Mouse (Mus musculus): ENCODE data around the gene Krt88. TPM values are rescaled to one million over a fixed set of nuclear protein-coding genes. Genes with fewer than 3 reads are reported as not detected.

Gene Krt88
- polyA plus RNA-seq, 1 experiment from 2014 or later, result not detected

DNA sequence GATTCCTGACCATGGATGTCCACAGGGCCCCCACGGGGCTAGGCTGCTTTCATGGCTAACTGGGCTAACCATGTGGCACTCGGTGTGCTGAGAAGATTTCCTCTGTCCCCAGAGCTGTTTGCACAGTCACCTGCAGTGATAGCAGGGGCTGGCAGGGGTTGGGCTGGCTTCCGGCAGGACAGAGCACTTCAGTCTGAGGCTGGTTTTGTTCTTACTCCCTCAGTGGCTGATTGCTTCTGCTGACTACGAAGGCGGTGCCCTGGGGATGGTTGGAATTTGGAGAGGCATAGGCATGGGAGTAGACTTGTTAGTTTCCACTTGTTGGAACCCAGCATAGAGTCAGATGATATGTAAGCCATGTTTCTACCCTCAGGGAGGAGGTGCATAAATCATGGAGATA, 22.6 kb upstream of the Krt88 start:
- H3K4me1 ChIP-seq (ENCODE audit: control insufficient read depth, insufficient read depth, low read length), result no peaks in the 10 kb centered on the region
- no peak overlapping the region for H3K4me2 ChIP-seq (ENCODE audit: low read depth, severe bottlenecking)
- no peak for ATAC-seq (ENCODE audit: insufficient number of reproducible peaks, low FRiP score, low TSS enrichment, low read depth)
- no peaks in the 10 kb centered on the region for H3K9me3 ChIP-seq (ENCODE audit: control insufficient read depth, low read length)
- no peak for DNase-seq (ENCODE audit: low spot score)
- H3K27me3 ChIP-seq (ENCODE audit: control insufficient read depth, insufficient read depth, low read length), result no peaks in the 10 kb centered on the region
- H3K9ac ChIP-seq (ENCODE audit: low read length), result no peak overlapping the region; the same call in 1 of the 2 replicates
- H3K4me3 ChIP-seq (ENCODE audit: low read depth, low read length), result no peak overlapping the region
- WGBS, result 34% methylated on average over 5 of the region's 5 CpGs
- no peak overlapping the region for H3K27ac ChIP-seq (replicated peaks; ENCODE audit: low read depth, low read length)
- H3K36me3 ChIP-seq (ENCODE audit: control insufficient read depth, insufficient read depth, low read length), result no peaks in the 10 kb centered on the region

DNA sequence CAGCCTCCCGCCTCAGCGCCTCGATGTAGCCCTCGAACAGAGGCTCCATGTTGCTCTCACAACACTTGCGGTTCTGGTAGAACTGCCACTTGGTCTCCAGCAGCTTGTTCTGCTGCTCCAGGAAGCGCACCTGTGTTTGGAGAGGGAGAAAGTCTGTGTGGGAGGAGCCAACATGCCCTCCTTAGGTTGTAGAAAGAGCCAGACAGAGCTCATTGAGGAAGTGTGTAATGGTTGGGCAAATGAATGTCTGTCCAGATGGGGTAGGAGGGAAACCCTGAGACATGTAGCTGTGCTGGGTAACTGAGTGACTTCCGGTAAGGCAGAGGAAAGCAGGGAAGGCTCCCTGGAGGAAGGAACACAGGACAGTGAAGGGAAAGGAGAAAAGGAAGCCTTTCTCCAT, 10.9 kb upstream of the Krt88 start:
- H3K27me3 ChIP-seq (ENCODE audit: control insufficient read depth, insufficient read depth, low read length), result peaks cover 35% of the 10 kb centered on the region
- H3K36me3 ChIP-seq (ENCODE audit: control insufficient read depth, insufficient read depth, low read length), result no peaks in the 10 kb centered on the region
- no peak overlapping the region for H3K27ac ChIP-seq (replicated peaks; ENCODE audit: low read depth, low read length)
- H3K4me1 ChIP-seq (ENCODE audit: control insufficient read depth, insufficient read depth, low read length), result 0 out of 2 replicates have a peak, but pooled peaks cover 3% of the 10 kb centered on the region
- DNase-seq (ENCODE audit: low spot score) (no peak), ATAC-seq (ENCODE audit: insufficient number of reproducible peaks, low FRiP score, low TSS enrichment, low read depth) (no peak)
- H3K4me3 ChIP-seq (ENCODE audit: low read depth, low read length), result no peak overlapping the region
- WGBS, result 94% methylated on average over 4 of the region's 7 CpGs
- H3K9me3 ChIP-seq (ENCODE audit: control insufficient read depth, low read length), result no peaks in the 10 kb centered on the region
- no peak overlapping the region for H3K9ac ChIP-seq (ENCODE audit: low read length)
- no peak overlapping the region for H3K4me2 ChIP-seq (ENCODE audit: low read depth, severe bottlenecking)

DNA sequence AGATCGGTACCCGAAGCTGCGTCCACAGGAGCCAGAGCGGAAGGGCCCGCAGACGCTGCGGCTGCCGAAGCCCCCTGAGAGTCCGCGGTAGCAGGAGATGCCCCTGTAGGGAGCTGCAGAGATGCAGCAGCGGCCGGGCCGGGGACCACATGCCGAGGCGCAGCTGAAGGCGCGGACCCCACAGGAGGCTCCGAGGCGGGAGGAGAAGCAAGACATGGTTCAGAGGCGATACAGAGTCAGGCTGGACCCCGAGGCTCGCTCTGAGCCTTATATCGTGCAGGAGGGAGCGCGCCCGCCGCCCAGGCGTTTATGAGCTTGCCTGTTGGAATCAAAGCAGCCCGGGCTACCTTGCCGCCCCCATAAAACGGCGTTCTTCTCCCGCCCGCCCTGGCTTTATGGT, 9.0 kb upstream of the Krt88 start, which contains the start of gene Krt87:
Gene Krt87, minus strand, starts transcription at position 250 of the 400 bp plus-strand sequence.
- peaks cover 32% of the 10 kb centered on the region for H3K27me3 ChIP-seq (ENCODE audit: control insufficient read depth, insufficient read depth, low read length)
- peak within 1 kb of the TSS; percentile 21; the same call in 1 of the 2 replicates for H3K4me3 ChIP-seq (ENCODE audit: low read depth, low read length)
- no peak within 1 kb of the TSS for H3K27ac ChIP-seq (replicated peaks; ENCODE audit: low read depth, low read length)
- H3K9me3 ChIP-seq (ENCODE audit: control insufficient read depth, low read length), result no peaks in the 10 kb centered on the region
- ATAC-seq (ENCODE audit: insufficient number of reproducible peaks, low FRiP score, low TSS enrichment, low read depth) (no peak), DNase-seq (ENCODE audit: low spot score) (peak; percentile 61)
- under 1% methylated on average over 34 of the region's 34 CpGs for WGBS
- H3K4me2 ChIP-seq (ENCODE audit: low read depth, severe bottlenecking), result peak within 1 kb of the TSS; percentile 39
- no peak within 1 kb of the TSS for H3K9ac ChIP-seq (ENCODE audit: low read length)
- H3K4me1 ChIP-seq (ENCODE audit: control insufficient read depth, insufficient read depth, low read length), result 0 out of 2 replicates have a peak, but pooled peaks cover 3% of the 10 kb centered on the region
- H3K36me3 ChIP-seq (ENCODE audit: control insufficient read depth, insufficient read depth, low read length), result no peaks in the 10 kb centered on the region

DNA sequence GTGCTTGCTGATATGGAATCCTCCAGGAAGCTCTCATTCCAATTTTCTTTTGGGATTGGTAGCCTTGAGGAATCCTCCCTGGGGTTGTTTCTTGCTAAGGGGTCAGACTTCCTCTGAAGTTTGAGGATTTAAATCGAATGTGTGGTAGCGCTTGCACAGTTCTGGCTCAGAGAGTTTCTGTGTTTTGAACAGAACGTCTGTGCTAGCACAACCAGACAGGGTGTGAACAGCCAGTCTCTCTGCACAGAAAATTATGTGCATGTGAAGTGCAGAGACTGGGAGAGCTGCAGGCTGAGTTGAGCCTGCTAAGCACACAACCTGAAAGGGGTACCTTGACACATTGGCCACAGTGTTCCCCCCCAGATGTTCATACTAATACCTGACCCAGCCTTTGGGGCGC, 6.7 kb upstream of the Krt88 start:
- Histone ChIP-seq H3K36me3 (ENCODE audit: control insufficient read depth, insufficient read depth, low read length) (no peaks in the 10 kb centered on the region), H3K4me3 (ENCODE audit: low read depth, low read length) (no peak overlapping the region), H3K9ac (ENCODE audit: low read length) (no peak overlapping the region), H3K4me2 (ENCODE audit: low read depth, severe bottlenecking) (no peak overlapping the region), H3K9me3 (ENCODE audit: control insufficient read depth, low read length) (no peaks in the 10 kb centered on the region), H3K27me3 (ENCODE audit: control insufficient read depth, insufficient read depth, low read length) (peaks cover 32% of the 10 kb centered on the region), H3K4me1 (ENCODE audit: control insufficient read depth, insufficient read depth, low read length) (0 out of 2 replicates have a peak, but pooled peaks cover 3% of the 10 kb centered on the region), H3K27ac (replicated peaks; ENCODE audit: low read depth, low read length) (no peak overlapping the region)
- 83% methylated on average over 4 of the region's 4 CpGs for WGBS
- DNase-seq (ENCODE audit: low spot score) (no peak), ATAC-seq (ENCODE audit: insufficient number of reproducible peaks, low FRiP score, low TSS enrichment, low read depth) (no peak)

DNA sequence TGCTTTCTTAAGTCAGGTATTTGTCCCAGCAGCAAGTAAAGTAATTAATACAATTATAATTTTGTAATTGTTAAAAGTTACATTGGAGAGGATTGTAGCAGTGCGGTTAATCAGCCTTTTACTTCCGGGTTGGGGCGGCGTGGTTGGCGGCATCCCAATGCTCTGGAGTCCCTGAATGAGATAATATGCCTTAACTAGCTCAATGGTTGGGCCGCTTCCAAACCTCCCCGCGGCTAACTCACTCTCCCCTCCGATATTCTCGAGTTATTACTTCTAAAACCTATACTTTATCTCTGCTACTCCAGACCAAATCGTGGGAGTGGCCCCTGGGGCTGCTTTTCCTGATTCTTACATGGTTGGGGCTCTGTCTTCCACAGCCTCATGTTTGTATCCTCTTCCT, 972 bp upstream of the Krt88 start:
- H3K4me3 ChIP-seq (ENCODE audit: low read depth, low read length), result no peak overlapping the region
- 82% methylated on average over 11 of the region's 11 CpGs for WGBS
- no peak overlapping the region for H3K9ac ChIP-seq (ENCODE audit: low read length)
- no peaks in the 10 kb centered on the region for H3K36me3 ChIP-seq (ENCODE audit: control insufficient read depth, insufficient read depth, low read length)
- H3K27me3 ChIP-seq (ENCODE audit: control insufficient read depth, insufficient read depth, low read length), result no peaks in the 10 kb centered on the region
- no peak overlapping the region for H3K27ac ChIP-seq (replicated peaks; ENCODE audit: low read depth, low read length)
- no peak overlapping the region for H3K4me2 ChIP-seq (ENCODE audit: low read depth, severe bottlenecking)
- ATAC-seq (ENCODE audit: insufficient number of reproducible peaks, low FRiP score, low TSS enrichment, low read depth), result no peak
- no peaks in the 10 kb centered on the region for H3K9me3 ChIP-seq (ENCODE audit: control insufficient read depth, low read length)
- no peaks in the 10 kb centered on the region for H3K4me1 ChIP-seq (ENCODE audit: control insufficient read depth, insufficient read depth, low read length)
- DNase-seq (ENCODE audit: low spot score), result no peak

DNA sequence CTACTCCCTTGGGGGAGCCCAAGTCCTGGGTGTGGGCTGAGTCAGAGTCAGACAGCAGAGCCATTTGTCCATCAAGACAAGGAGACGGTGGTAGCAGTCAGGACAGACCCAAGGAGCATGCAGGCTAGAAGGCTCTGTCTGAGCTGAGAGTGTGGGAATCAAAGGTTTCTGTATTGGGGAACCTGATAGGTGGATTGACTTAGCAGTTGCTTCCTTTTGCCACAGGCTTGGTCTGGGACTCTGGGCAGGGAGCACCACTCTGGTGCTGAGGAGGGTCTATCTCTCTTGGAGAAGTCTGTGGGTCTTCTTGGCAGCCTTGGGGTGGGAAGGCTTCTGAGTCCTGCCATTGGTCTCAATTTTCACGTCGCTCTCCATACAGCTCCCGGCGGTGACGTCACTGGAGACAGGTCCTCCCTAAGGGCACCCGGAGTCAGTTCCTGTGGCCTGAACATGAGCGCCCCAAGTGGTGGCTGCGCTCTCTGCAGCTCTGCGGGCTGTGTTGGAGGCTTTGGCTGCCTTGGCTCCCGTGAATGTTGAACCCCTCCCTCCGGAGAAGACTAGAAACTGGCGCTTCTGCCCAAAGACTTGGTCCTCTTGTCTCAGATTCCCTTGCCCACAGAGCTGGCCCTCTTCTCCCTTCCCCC, 5.7 kb downstream of the Krt88 start:
- no peak for ATAC-seq (ENCODE audit: insufficient number of reproducible peaks, low FRiP score, low TSS enrichment, low read depth)
- Histone ChIP-seq H3K9ac (ENCODE audit: low read length) (no peak overlapping the region), H3K27me3 (ENCODE audit: control insufficient read depth, insufficient read depth, low read length) (no peaks in the 10 kb centered on the region), H3K4me3 (ENCODE audit: low read depth, low read length) (no peak overlapping the region), H3K4me2 (ENCODE audit: low read depth, severe bottlenecking) (no peak overlapping the region; the same call in 1 of the 2 replicates), H3K9me3 (ENCODE audit: control insufficient read depth, low read length) (0 out of 2 replicates have a peak, but pooled peaks cover 2% of the 10 kb centered on the region), H3K27ac (replicated peaks; ENCODE audit: low read depth, low read length) (no peak overlapping the region), H3K36me3 (ENCODE audit: control insufficient read depth, insufficient read depth, low read length) (no peaks in the 10 kb centered on the region), H3K4me1 (ENCODE audit: control insufficient read depth, insufficient read depth, low read length) (no peaks in the 10 kb centered on the region)
- peak; percentile 86 for DNase-seq (ENCODE audit: low spot score)
- WGBS, result 5% methylated on average over 13 of the region's 13 CpGs

DNA sequence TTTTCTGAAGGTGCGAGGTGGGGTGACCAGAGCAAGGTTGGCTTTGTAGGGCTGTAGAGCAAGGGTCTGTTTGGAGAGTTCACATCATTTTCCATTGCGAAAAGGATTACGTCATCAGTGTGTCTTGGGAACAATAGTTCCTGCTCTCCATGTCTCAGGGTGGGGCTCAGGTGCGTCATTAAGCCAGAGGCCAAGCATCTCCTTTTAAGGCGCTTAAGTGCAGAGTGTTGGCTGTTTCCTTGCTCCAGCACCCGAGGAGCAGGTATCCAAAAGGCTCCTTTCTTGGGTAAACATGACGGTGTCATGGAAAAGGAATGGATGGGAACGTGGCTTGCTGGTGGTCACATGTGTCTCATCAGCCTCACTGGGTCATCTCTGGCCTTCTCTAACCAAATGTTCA, 7.2 kb downstream of the Krt88 start:
- Histone ChIP-seq H3K9me3 (ENCODE audit: control insufficient read depth, low read length) (0 out of 2 replicates have a peak, but pooled peaks cover 2% of the 10 kb centered on the region), H3K27ac (replicated peaks; ENCODE audit: low read depth, low read length) (no peak overlapping the region), H3K9ac (ENCODE audit: low read length) (no peak overlapping the region), H3K4me3 (ENCODE audit: low read depth, low read length) (no peak overlapping the region), H3K27me3 (ENCODE audit: control insufficient read depth, insufficient read depth, low read length) (no peaks in the 10 kb centered on the region), H3K4me2 (ENCODE audit: low read depth, severe bottlenecking) (no peak overlapping the region), H3K4me1 (ENCODE audit: control insufficient read depth, insufficient read depth, low read length) (no peaks in the 10 kb centered on the region), H3K36me3 (ENCODE audit: control insufficient read depth, insufficient read depth, low read length) (no peaks in the 10 kb centered on the region)
- ATAC-seq (ENCODE audit: insufficient number of reproducible peaks, low FRiP score, low TSS enrichment, low read depth) (no peak), DNase-seq (ENCODE audit: low spot score) (no peak)
- 89% methylated on average over 8 of the region's 8 CpGs for WGBS

GRCm38 (mm10) chr15:101455292-101455691, 7.7 kb downstream of the Krt88 start:
- 87% methylated on average over 2 of the region's 2 CpGs for WGBS
- Histone ChIP-seq H3K27me3 (ENCODE audit: control insufficient read depth, insufficient read depth, low read length) (no peaks in the 10 kb centered on the region), H3K4me2 (ENCODE audit: low read depth, severe bottlenecking) (no peak overlapping the region), H3K27ac (replicated peaks; ENCODE audit: low read depth, low read length) (no peak overlapping the region), H3K4me1 (ENCODE audit: control insufficient read depth, insufficient read depth, low read length) (no peaks in the 10 kb centered on the region), H3K9ac (ENCODE audit: low read length) (no peak overlapping the region), H3K4me3 (ENCODE audit: low read depth, low read length) (no peak overlapping the region), H3K36me3 (ENCODE audit: control insufficient read depth, insufficient read depth, low read length) (no peaks in the 10 kb centered on the region), H3K9me3 (ENCODE audit: control insufficient read depth, low read length) (0 out of 2 replicates have a peak, but pooled peaks cover 2% of the 10 kb centered on the region)
- no peak for ATAC-seq (ENCODE audit: insufficient number of reproducible peaks, low FRiP score, low TSS enrichment, low read depth)
- no peak for DNase-seq (ENCODE audit: low spot score)

Data from limb, embryonic 11.5 days (tissue).